Mouse (Mus musculus) CH12.LX (cell line): ENCODE measurements around the gene Fam107b. TPM values are rescaled to one million over a fixed set of nuclear protein-coding genes. Genes with fewer than 3 reads are reported as not detected.

ENCODE experiments used
- DNase-seq: peaks from one replicate; pipeline ENCODE4 v3.0.0-alpha.2; 2013; ENCODE audit errors: extremely low read depth
- H3K27ac ChIP-seq: 2 replicates; pipeline ENCODE4 v1.5.1; 2012; ENCODE audit warnings: low read depth, mild to moderate bottlenecking, control low read depth, moderate library complexity; ENCODE audit not compliant: insufficient read depth
- H3K27me3 ChIP-seq: replicated peaks from 2 replicates; pipeline ENCODE3; 2012; ENCODE audit warnings: inconsistent platforms
- H3K36me3 ChIP-seq, 2 experiments: replicated peaks in 1 of 2; 2 replicates each; pipeline versions ENCODE3 to v1.6.1; 2012; ENCODE audit warnings: inconsistent platforms in 1 of 2, low read length in 1 of 2, mild to moderate bottlenecking in 1 of 2, mixed read lengths in 1 of 2, moderate library complexity in 1 of 2; ENCODE audit not compliant: control insufficient read depth in 1 of 2, insufficient read depth in 1 of 2
- H3K4me1 ChIP-seq, 2 experiments: 2 replicates each; pipeline ENCODE4 v1.6.1; 2012; ENCODE audit warnings: inconsistent platforms in 1 of 2, moderate library complexity in 1 of 2; ENCODE audit not compliant: insufficient read depth in 2 of 2, control insufficient read depth in 1 of 2
- H3K4me2 ChIP-seq: 2 replicates; pipeline ENCODE4 v1.6.1; 2012; ENCODE audit warnings: low read depth, mild to moderate bottlenecking, control low read depth; ENCODE audit not compliant: poor library complexity, insufficient read depth, severe bottlenecking
- H3K4me3 ChIP-seq, 3 experiments: fragments of 150-350 bp in 1 of 3; sonication (generic) in 1 of 3; replicated peaks in 1 of 3; 2 replicates each; pipeline versions ENCODE3 to v1.5.1; 2011 to 2012; ENCODE audit warnings: low read depth in 2 of 3, low read length in 2 of 3, mild to moderate bottlenecking in 2 of 3, moderate library complexity in 2 of 3, control low read depth in 1 of 3, improper control_type of control experiment in 1 of 3, inconsistent platforms in 1 of 3, mixed read lengths in 1 of 3; ENCODE audit not compliant: poor library complexity in 1 of 3
- H3K79me2 ChIP-seq: replicated peaks from 2 replicates; pipeline ENCODE4 v1.6.1; 2012; ENCODE audit warnings: mild to moderate bottlenecking, moderate library complexity; ENCODE audit not compliant: control insufficient read depth, poor library complexity, insufficient read depth, severe bottlenecking; ENCODE audit errors: extremely low read depth
- H3K9ac ChIP-seq: 2 replicates; pipeline ENCODE4 v1.6.1; 2012; ENCODE audit warnings: low read depth, mild to moderate bottlenecking, control low read depth, moderate library complexity; ENCODE audit not compliant: insufficient read depth
- H3K9me3 ChIP-seq: replicated peaks from 2 replicates; pipeline ENCODE3; 2012; ENCODE audit warnings: low read length, inconsistent platforms, mixed read lengths
- BHLHE40 ChIP-seq: IDR thresholded peaks from 2 replicates; pipeline ENCODE4 v1.6.1; 2011; ENCODE audit warnings: mild to moderate bottlenecking, low read depth, low read length, improper control_type of control experiment
- CHD2 ChIP-seq: IDR thresholded peaks from 2 replicates; pipeline ENCODE4 v1.6.1; 2011; ENCODE audit warnings: low read length, improper control_type of control experiment
- ELF1 ChIP-seq: IDR thresholded peaks from 2 replicates; pipeline ENCODE4 v1.6.1; 2014; ENCODE audit warnings: low read depth, mild to moderate bottlenecking, inconsistent platforms, low read length, improper control_type of control experiment
- EP300 ChIP-seq: IDR thresholded peaks from 2 replicates; pipeline ENCODE4 v1.6.1; 2011; ENCODE audit warnings: low read length, improper control_type of control experiment
- GABPA ChIP-seq: IDR thresholded peaks from 2 replicates; pipeline ENCODE4 v1.6.1; 2012; ENCODE audit warnings: low read depth, low read length, improper control_type of control experiment, inconsistent platforms; ENCODE audit not compliant: insufficient replicate concordance
- HCFC1 ChIP-seq: IDR thresholded peaks from 2 replicates; pipeline ENCODE4 v1.6.1; 2012; ENCODE audit warnings: low read depth, mild to moderate bottlenecking, inconsistent platforms, low read length, improper control_type of control experiment
- IRF4 ChIP-seq: IDR thresholded peaks from 2 replicates; pipeline ENCODE4 v1.6.1; 2014; ENCODE audit warnings: low read depth, mild to moderate bottlenecking, inconsistent platforms, low read length, improper control_type of control experiment
- JUND ChIP-seq: conservative IDR thresholded peaks from 2 replicates; pipeline ENCODE4 v1.6.1; 2011; ENCODE audit warnings: low read depth, low read length, improper control_type of control experiment
- MAX ChIP-seq: IDR thresholded peaks from 2 replicates; pipeline ENCODE4 v1.6.1; 2011; ENCODE audit warnings: low read length, improper control_type of control experiment
- MXI1 ChIP-seq: IDR thresholded peaks from 2 replicates; pipeline ENCODE4 v1.6.1; 2011; ENCODE audit warnings: mild to moderate bottlenecking, low read depth, low read length, improper control_type of control experiment
- NRF1 ChIP-seq: IDR thresholded peaks from 2 replicates; pipeline ENCODE4 v1.6.1; 2014; ENCODE audit warnings: low read depth, mild to moderate bottlenecking, inconsistent platforms, low read length, improper control_type of control experiment, moderate library complexity
- PAX5 ChIP-seq: IDR thresholded peaks from 2 replicates; pipeline ENCODE4 v1.6.1; 2012; ENCODE audit warnings: low read length, inconsistent platforms, mixed read lengths
- POLR2A ChIP-seq: IDR thresholded peaks from 2 replicates; pipeline ENCODE4 v1.6.1; 2011; ENCODE audit warnings: low read depth, mild to moderate bottlenecking, improper control_type of control experiment, low read length
- POLR2AphosphoS2 ChIP-seq: IDR thresholded peaks from 2 replicates; pipeline ENCODE4 v1.6.1; 2011; ENCODE audit warnings: low read depth, low read length, improper control_type of control experiment
- SMC3 ChIP-seq: IDR thresholded peaks from 2 replicates; pipeline ENCODE4 v1.6.1; 2011; ENCODE audit warnings: low read depth, low read length, improper control_type of control experiment
- TCF12 ChIP-seq: IDR thresholded peaks from 2 replicates; pipeline ENCODE4 v1.6.1; 2014; ENCODE audit warnings: low read depth, mild to moderate bottlenecking, inconsistent platforms, low read length, improper control_type of control experiment
- UBTF ChIP-seq: IDR thresholded peaks from 2 replicates; pipeline ENCODE4 v1.6.1; 2012; ENCODE audit warnings: low read depth, mild to moderate bottlenecking, inconsistent platforms, low read length, improper control_type of control experiment, moderate library complexity
- USF2 ChIP-seq: conservative IDR thresholded peaks from 2 replicates; pipeline ENCODE4 v1.6.1; 2011; ENCODE audit warnings: low read depth, low read length, improper control_type of control experiment
- dilution Hi-C: fragments of 300-500 bp; cut with MboI; formaldehyde crosslinking; loops from 2 replicates; pipeline ENCODE4 v1.14.3; 2020; ENCODE audit warnings: low sequenced_read_pairs; ENCODE audit not compliant: extremely low pct_unique_long_range_greater_than_20kb, extremely low pct_ligation_motif_present
- in situ Hi-C: fragments of 300-500 bp; cut with MboI; formaldehyde crosslinking; loops from 3 replicates; pipeline ENCODE4 v1.14.3; 2019; ENCODE audit warnings: low sequenced_read_pairs, low pct_ligation_motif_present, low pct_unique_long_range_greater_than_20kb, mixed read lengths
- polyA plus RNA-seq: library from polyadenylated mRNA; unstranded; fragments of >175 nt; gene quantifications from 2 replicates; pipeline ENCODE4 v1.2.1, GENCODE M21; 2012; ENCODE audit warnings: low read depth; ENCODE audit not compliant: insufficient read length
- total RNA-seq, 2 experiments: library from RNA; depleted of rRNA; stranded (reverse); fragments of 300-350 nt in 1 of 2; fragments of >200 nt in 1 of 2; gene quantifications; 2 replicates each; pipeline ENCODE4 v1.2.3; 2012 to 2014

The Fam107b gene
- total and polyA plus RNA-seq, 3 experiments: 42.6 to 113 (median 71.7) TPM

GRCm38 (mm10) chr2:3672654-3673367 lies 102.5 kb downstream of the Fam107b start:
- Histone ChIP-seq H3K4me1 (peaks cover 7 to 19% of the 10 kb centered on the region in 2 experiments), H3K4me3 (no peak overlapping the region), H3K27ac (no peak overlapping the region), H3K9ac (no peak overlapping the region), H3K9me3 (no peaks in the 10 kb centered on the region), H3K27me3 (no peaks in the 10 kb centered on the region), H3K79me2 (no peaks in the 10 kb centered on the region), H3K4me2 (no peak overlapping the region), H3K36me3 (no peaks in the 10 kb centered on the region)
- TF ChIP-seq POLR2A (no peak), TCF12 (no peak), JUND (no peak), CHD2 (no peak), USF2 (no peak), NRF1 (no peak), MXI1 (no peak), BHLHE40 (no peak), HCFC1 (no peak), GABPA (no peak), IRF4 (no peak), UBTF (no peak)
- dilution Hi-C loops: no loop called here
- in situ Hi-C loops: no loop called here
- no peak for DNase-seq

- in situ Hi-C loops: no loop called here
- TF ChIP-seq MAX: no peak
- no peak for TF ChIP-seq POLR2A
- no peak for TF ChIP-seq PAX5
- TF ChIP-seq TCF12: no peak
- no peak for TF ChIP-seq CHD2
- no peak for TF ChIP-seq SMC3
- TF ChIP-seq IRF4: no peak
- TF ChIP-seq POLR2AphosphoS2: no peak
- no peak for TF ChIP-seq HCFC1
- TF ChIP-seq EP300: no peak
- no peak for TF ChIP-seq ELF1
- TF ChIP-seq, all 38 proteins: peak for 0
- Histone ChIP-seq H3K27me3 (no peaks in the 10 kb centered on the region), H3K27ac (no peak overlapping the region), H3K4me2 (no peak overlapping the region), H3K36me3 (no peaks in the 10 kb centered on the region), H3K9me3 (no peaks in the 10 kb centered on the region), H3K9ac (no peak overlapping the region), H3K4me1 (peaks cover 0 to 7% of the 10 kb centered on the region in 2 experiments; a peak in 2 of 4 replicates), H3K4me3 (no peak overlapping the region), H3K79me2 (no peaks in the 10 kb centered on the region)
- DNase-seq: no peak
- dilution Hi-C loops: no loop called here
Measured at GRCm38 (mm10) chr2:3675481-3675880, 105.2 kb downstream of the Fam107b start.
